Mouse (Mus musculus) heart, postnatal 0 days (tissue): ENCODE results near the gene Cfap43.

Experiments
- CTCF ChIP-seq: IDR thresholded peaks from 2 replicates; pipeline ENCODE4 v1.5.1; 2016; ENCODE audit warnings: antibody characterized with exemption, control low read depth, low read depth
- EP300 ChIP-seq: IDR thresholded peaks from 2 replicates; pipeline ENCODE4 v1.6.1; 2016; ENCODE audit warnings: antibody characterized with exemption, low read depth

DNA sequence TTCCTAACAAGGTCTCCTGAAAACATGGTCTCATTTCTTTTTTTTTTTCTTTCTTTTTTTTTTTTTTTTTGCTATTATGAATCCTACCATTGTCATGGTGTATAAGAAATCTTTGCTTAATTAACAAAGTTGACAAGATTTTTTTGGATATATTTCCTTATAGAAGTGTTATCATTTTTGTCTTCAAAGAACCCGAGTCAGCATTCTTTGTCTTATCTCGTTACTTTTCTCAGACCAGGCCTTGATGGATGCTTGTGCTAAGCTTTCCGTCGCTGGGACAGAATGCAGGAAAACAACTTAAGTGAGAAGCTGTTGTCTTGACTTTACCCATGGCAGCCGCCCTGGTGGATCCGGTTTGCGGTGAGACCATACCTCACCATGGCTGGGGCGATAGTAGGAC lies 218.6 kb downstream of the Cfap43 start:
- TF ChIP-seq CTCF (no peak), EP300 (no peak)
